1 mouse cellular context compared by ENCODE assay signal in the genomic region with DNA sequence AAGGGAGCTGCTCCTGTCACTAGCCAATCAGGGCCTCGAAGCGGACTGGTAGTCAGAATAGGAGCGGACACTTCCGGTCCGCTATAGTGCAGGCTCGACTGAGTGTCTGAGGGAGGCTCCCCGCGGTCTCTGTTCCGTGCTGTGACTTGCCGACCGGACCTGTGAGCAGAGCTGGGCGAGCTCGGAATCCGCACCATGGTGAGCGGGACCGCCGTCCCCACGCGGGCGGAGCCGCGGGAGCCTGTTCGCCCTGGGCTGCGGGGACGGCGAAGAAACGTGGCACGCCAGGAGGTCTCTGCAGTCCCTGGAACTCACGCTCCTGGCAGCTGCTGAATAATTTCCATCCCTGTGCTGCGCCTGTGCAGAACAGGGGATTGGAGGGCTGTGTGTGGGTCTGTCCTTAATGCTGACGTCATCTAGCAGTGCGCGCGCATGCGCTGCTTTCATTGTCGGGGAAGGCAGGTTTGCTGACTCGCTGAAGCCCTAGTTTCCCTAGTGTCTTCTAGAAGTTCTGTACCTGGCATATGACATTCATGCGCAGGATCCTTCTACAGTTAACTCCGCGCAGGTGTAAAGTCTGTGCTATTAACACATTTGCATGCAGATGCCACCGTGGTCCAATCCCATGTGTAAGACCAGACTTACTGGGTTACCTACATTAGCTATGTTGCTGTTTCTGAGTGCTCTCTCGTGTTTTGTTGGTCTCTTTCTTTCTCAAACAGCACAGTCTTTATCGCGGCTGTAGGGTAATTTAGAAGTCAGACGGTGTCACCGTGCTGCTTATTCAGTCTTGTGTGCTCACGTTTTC.
TF ChIP-seq lines count a peak whose summit lies in the region.

No protein-coding gene starts in this region.

TF ChIP-seq in CH12.LX, 34 proteins besides CTCF, POLR2A, EP300 and RAD21 (continued from another document):
- no peak for TF ChIP-seq GABPA (IDR thresholded peaks at IDR 0.05; ENCODE audit: insufficient replicate concordance, low read depth, low read length)
- peak; percentile 76 for TF ChIP-seq MXI1 (IDR thresholded peaks at IDR 0.05; ENCODE audit: low read depth, low read length)
- 0 out of 2 replicates have a peak, but pooled peaks have one; percentile 61 for TF ChIP-seq MYC (IDR thresholded peaks at IDR 0.05; ENCODE audit: low read depth, low read length)
- TF ChIP-seq ZMIZ1 (IDR thresholded peaks at IDR 0.05; ENCODE audit: low read depth, low read length), result peak; percentile 69; the same call in 1 of the 2 replicates
- TF ChIP-seq JUN (IDR thresholded peaks at IDR 0.05; ENCODE audit: insufficient read depth, low read depth, low read length), result peak; percentile 79
- peak; percentile 13; the same call in 1 of the 2 replicates for TF ChIP-seq RCOR1 (conservative IDR thresholded peaks at IDR 0.05; ENCODE audit: low read depth, low read length)
- peak; percentile 91 for TF ChIP-seq BHLHE40 (IDR thresholded peaks at IDR 0.05; ENCODE audit: low read depth, low read length)
- TF ChIP-seq MEF2A (IDR thresholded peaks at IDR 0.05; ENCODE audit: borderline replicate concordance, low read depth, low read length), result 0 out of 2 replicates have a peak, but pooled peaks have one; percentile 31
- TF ChIP-seq ELF1 (IDR thresholded peaks at IDR 0.05; ENCODE audit: low read depth, low read length), result peak; percentile 85
- TF ChIP-seq NRF1 (IDR thresholded peaks at IDR 0.05; ENCODE audit: low read depth, low read length), result peak; percentile 94
- TF ChIP-seq ZNF384 (IDR thresholded peaks at IDR 0.05; ENCODE audit: low read depth, low read length), result no peak
- TF ChIP-seq CHD2 (IDR thresholded peaks at IDR 0.05; ENCODE audit: low read length), result no peak
- TF ChIP-seq CHD1 (IDR thresholded peaks at IDR 0.05; ENCODE audit: low read depth, low read length), result no peak
- peak; percentile 52 for TF ChIP-seq MAX (IDR thresholded peaks at IDR 0.05; ENCODE audit: low read length)
- 0 out of 2 replicates have a peak, but pooled peaks have one; percentile 9 for TF ChIP-seq ETS1 (conservative IDR thresholded peaks at IDR 0.05; ENCODE audit: low read depth, low read length)
- no peak for TF ChIP-seq KAT2A (IDR thresholded peaks at IDR 0.05; ENCODE audit: insufficient replicate concordance, low read length)
- peak; percentile 84 for TF ChIP-seq JUND (conservative IDR thresholded peaks at IDR 0.05; ENCODE audit: low read depth, low read length)
- TF ChIP-seq UBTF (IDR thresholded peaks at IDR 0.05; ENCODE audit: low read depth, low read length), result no peak
- TF ChIP-seq USF2 (conservative IDR thresholded peaks at IDR 0.05; ENCODE audit: low read depth, low read length), result no peak
- TF ChIP-seq SMC3 (IDR thresholded peaks at IDR 0.05; ENCODE audit: low read depth, low read length), result no peak
